Mouse (Mus musculus) liver, embryonic 15.5 days (tissue): ENCODE data around the gene Ift43. TPM values are rescaled to one million over a fixed set of nuclear protein-coding genes. Genes with fewer than 3 reads are reported as not detected.

Source experiments
- ATAC-seq: fragments of 200-750 bp; cut with Nextera tagmentation; 2 replicates; pipeline ENCODE4 v1.8.0; 2017; ENCODE audit warnings: moderate number of reproducible peaks, mild to moderate bottlenecking, moderate library complexity; ENCODE audit not compliant: insufficient read depth
- H3K27ac ChIP-seq: fragments of 300-500 bp; sonication (generic); replicated peaks from 2 replicates; pipeline ENCODE4 v1.5.1; 2015; ENCODE audit warnings: mild to moderate bottlenecking, inconsistent platforms
- H3K27me3 ChIP-seq: fragments of 300-500 bp; sonication (generic); 2 replicates; pipeline ENCODE4 v1.6.1; 2015; ENCODE audit warnings: mild to moderate bottlenecking, inconsistent platforms
- H3K36me3 ChIP-seq: fragments of 300-500 bp; sonication (generic); replicated peaks from 2 replicates; pipeline ENCODE4 v1.6.1; 2015; ENCODE audit warnings: moderate library complexity, mild to moderate bottlenecking, inconsistent platforms
- H3K4me1 ChIP-seq: fragments of 300-500 bp; sonication (generic); replicated peaks from 2 replicates; pipeline ENCODE4 v1.6.1; 2015; ENCODE audit warnings: inconsistent platforms
- H3K4me2 ChIP-seq: fragments of 300-500 bp; sonication (generic); 2 replicates; pipeline ENCODE4 v1.6.1; 2015; ENCODE audit warnings: moderate library complexity, mild to moderate bottlenecking, inconsistent platforms
- H3K4me3 ChIP-seq: fragments of 300-500 bp; sonication (generic); replicated peaks from 2 replicates; pipeline ENCODE4 v1.5.1; 2015; ENCODE audit warnings: mild to moderate bottlenecking, inconsistent platforms
- H3K9ac ChIP-seq: fragments of 300-500 bp; sonication (generic); 2 replicates; pipeline ENCODE4 v1.6.1; 2015; ENCODE audit warnings: moderate library complexity, mild to moderate bottlenecking, inconsistent platforms
- H3K9me3 ChIP-seq: fragments of 300-500 bp; sonication (generic); replicated peaks from 2 replicates; pipeline ENCODE4 v1.6.1; 2016; ENCODE audit warnings: inconsistent platforms
- WGBS: fragments of 180-500 bp; shearing (Covaris S2); methylation state at CpG from one replicate; pipeline ENCODE4 v1.1.7; 2015; ENCODE audit warnings: mixed read lengths; ENCODE audit not compliant: insufficient replicate concordance; 5-methylcytosine and 5-hydroxymethylcytosine counted together
- polyA plus RNA-seq: library from polyadenylated mRNA; unstranded; fragments of >200 nt; fragmentation: Nextera tagmentation; extraction: Ambion mirVana; gene quantifications from 2 replicates; pipeline ENCODE4 v1.2.1, GENCODE M21; 2015

The Ift43 gene
- polyA plus RNA-seq, 1 experiment from 2014 or later, result 7.3 TPM

DNA sequence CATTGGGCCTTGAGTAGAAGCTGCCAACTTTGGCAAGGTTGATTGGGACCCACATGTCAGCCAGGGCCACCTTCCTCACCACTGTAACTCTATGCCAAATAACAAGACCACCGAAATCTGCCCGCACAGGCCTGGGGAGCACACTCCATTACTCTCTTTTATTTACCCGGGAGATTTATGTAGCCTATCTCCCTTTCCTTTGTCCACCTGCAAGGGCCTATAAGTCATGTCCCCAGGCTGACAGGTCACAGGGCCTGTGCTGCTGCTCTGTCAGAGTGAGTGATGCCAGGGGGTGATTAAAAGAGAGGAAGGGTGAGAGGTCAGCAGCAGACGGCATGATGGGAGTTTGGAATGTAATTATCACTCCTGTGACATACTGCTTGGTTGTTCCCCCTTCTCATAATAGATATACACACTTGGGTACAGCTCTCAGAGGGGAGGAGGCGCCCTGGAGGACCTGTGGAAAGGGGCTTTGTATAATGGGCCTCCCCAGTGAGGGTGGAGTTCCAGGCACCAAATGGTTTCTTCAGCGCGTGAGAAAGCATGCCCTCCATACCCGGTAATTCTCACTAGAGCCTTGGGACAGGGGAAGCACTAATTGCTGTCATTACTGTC is 121.2 kb downstream of the Ift43 start:
- no peaks in the 10 kb centered on the region for H3K36me3 ChIP-seq
- H3K4me3 ChIP-seq, result no peak overlapping the region
- no peak overlapping the region for H3K27ac ChIP-seq
- H3K27me3 ChIP-seq, result no peaks in the 10 kb centered on the region
- H3K9ac ChIP-seq, result no peak overlapping the region
- H3K9me3 ChIP-seq, result no peaks in the 10 kb centered on the region
- H3K4me1 ChIP-seq, result no peaks in the 10 kb centered on the region
- WGBS, result 36% methylated on average over 8 of the region's 8 CpGs
- H3K4me2 ChIP-seq, result no peak overlapping the region
- no peak for ATAC-seq

DNA sequence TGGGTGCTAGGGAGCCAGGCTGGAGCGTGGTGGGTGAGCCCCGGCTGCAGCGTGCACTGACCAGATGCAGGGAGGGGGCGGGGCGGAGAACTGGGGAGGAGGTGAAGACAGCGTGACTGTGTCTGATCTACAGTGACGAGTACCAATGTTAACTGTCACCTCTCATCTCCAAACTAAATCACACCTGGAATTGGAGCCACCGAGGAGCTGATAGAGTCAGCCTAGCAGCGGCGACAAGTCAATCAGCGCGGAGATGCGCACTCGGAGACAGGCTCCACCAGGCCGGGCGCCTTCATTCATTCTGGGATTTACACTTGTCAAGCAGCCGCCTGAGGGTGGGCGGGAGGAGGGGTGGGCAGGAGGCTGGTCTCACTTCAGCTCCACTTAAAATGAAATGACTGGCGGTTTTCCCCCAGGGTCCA is 128.8 kb downstream of the Ift43 start:
- Histone ChIP-seq H3K4me3 (no peak overlapping the region), H3K9ac (no peak overlapping the region), H3K36me3 (no peaks in the 10 kb centered on the region), H3K4me1 (no peaks in the 10 kb centered on the region), H3K27me3 (peaks cover 69% of the 10 kb centered on the region), H3K4me2 (no peak overlapping the region), H3K9me3 (no peaks in the 10 kb centered on the region), H3K27ac (no peak overlapping the region)
- ATAC-seq, result no peak
- WGBS, result 6% methylated on average over 19 of the region's 19 CpGs

Other genes starting within 250 kb of the Ift43 start
- gene Tgfb3, start 3.5 kb upstream of the Ift43 start, polyA plus RNA-seq, result 2.1 TPM in 2 replicates
- 6.0 and 6.2 TPM in 2 replicates for gene Gpatch2l, start 159.3 kb downstream of the Ift43 start, polyA plus RNA-seq